Comparison of ENCODE assay signal across 28 mouse cellular contexts in genomic region chr12:112439993-112440392, GRCm38 (mm10). TPM values are rescaled to one million over a fixed set of nuclear protein-coding genes. Genes with fewer than 3 reads are reported as not detected.
"Had no signal": no experiment of that assay in that cellular context is flagged by ENCODE, and none has a peak within 500 bp of the region (broad histone marks: within the 10 kb centered on the region; RNA-seq: fewer than 3 reads in every experiment).

No protein-coding gene starts in this region.

- H3K27ac ChIP-seq: heart, adult 2 months; heart, embryonic 13.5 days; heart, embryonic 15.5 days; hindbrain, embryonic 13.5 days; hindbrain, embryonic 15.5 days; hindbrain, postnatal 0 days; kidney, embryonic 15.5 days; kidney, postnatal 0 days; limb, embryonic 12.5 days; liver, embryonic 12.5 days; liver, embryonic 14.5 days had no signal

- H3K4me3 ChIP-seq: heart, adult 2 months; heart, embryonic 13.5 days; heart, embryonic 15.5 days; hindbrain, embryonic 13.5 days; hindbrain, embryonic 15.5 days; kidney, embryonic 15.5 days; limb, embryonic 12.5 days; liver, embryonic 12.5 days had no signal

- H3K9ac ChIP-seq: heart, embryonic 13.5 days; heart, embryonic 15.5 days; hindbrain, embryonic 13.5 days; hindbrain, embryonic 15.5 days; kidney, embryonic 15.5 days; limb, embryonic 12.5 days; liver, embryonic 12.5 days; liver, embryonic 14.5 days had no signal

- H3K27me3 ChIP-seq: heart, embryonic 15.5 days; hindbrain, embryonic 15.5 days had no signal

- H3K9me3 ChIP-seq: heart, embryonic 15.5 days; hindbrain, embryonic 15.5 days; kidney, embryonic 15.5 days; limb, embryonic 12.5 days had no signal

- H3K4me2 ChIP-seq: heart, embryonic 11.5 days; heart, embryonic 13.5 days; heart, embryonic 15.5 days; hindbrain, embryonic 13.5 days; hindbrain, embryonic 15.5 days; kidney, embryonic 15.5 days; limb, embryonic 12.5 days; liver, embryonic 12.5 days had no signal

- H3K36me3 ChIP-seq: heart, embryonic 13.5 days; heart, embryonic 15.5 days; hindbrain, embryonic 13.5 days; hindbrain, embryonic 15.5 days; kidney, embryonic 15.5 days; limb, embryonic 12.5 days; liver, embryonic 12.5 days had no signal

- DNase-seq: gastrocnemius, postnatal 14 days; gastrocnemius, postnatal 36 days; heart, adult 11 months; heart, adult 2 months; heart, postnatal 14 days; heart, postnatal 36 days; kidney, adult 11 months; kidney, adult 2 months; kidney, adult 9 months; kidney, postnatal 14 days; kidney, postnatal 36 days; layer of hippocampus, adult 9-11 months; layer of hippocampus, postnatal 36 days; left cerebral cortex, postnatal 4 days had no signal

- H3K4me1 ChIP-seq: heart, embryonic 13.5 days; heart, embryonic 15.5 days; kidney, embryonic 15.5 days; liver, embryonic 12.5 days had no signal

- ATAC-seq: hindbrain, postnatal 0 days; intestine, embryonic 16.5 days; liver, embryonic 12.5 days had no signal

RNA-seq across cellular contexts. Expression of gene A530016L24Rik, which starts 49.3 kb away (rescaled TPM):
- total RNA-seq: hematopoietic stem cell, adult 5-6 weeks; hindbrain, postnatal 0 days had no signal
- polyA plus RNA-seq: hindbrain, embryonic 11.5 days; limb, embryonic 12.5 days; liver, embryonic 12.5 days had no signal
